Mouse (Mus musculus) stomach, embryonic 14.5 days (tissue): ENCODE measurements around the gene 1700012P22Rik. TPM values are rescaled to one million over a fixed set of nuclear protein-coding genes. Genes with fewer than 3 reads are reported as not detected.

Experiments
- ATAC-seq: fragments of 200-750 bp; cut with Nextera tagmentation; 2 replicates; pipeline ENCODE4 v1.8.0; 2017; ENCODE audit warnings: low read depth, moderate TSS enrichment; ENCODE audit not compliant: insufficient number of reproducible peaks, insufficient read depth, low FRiP score
- H3K27ac ChIP-seq: fragments of 300-500 bp; sonication (generic); 2 replicates; pipeline ENCODE4 v1.5.1; 2014; ENCODE audit warnings: mild to moderate bottlenecking, low read length, moderate library complexity, mixed read lengths
- H3K27me3 ChIP-seq: fragments of 300-500 bp; sonication (generic); 2 replicates; pipeline ENCODE4 v1.6.1; 2014; ENCODE audit warnings: low read length, control low read depth, mixed read lengths; ENCODE audit not compliant: control insufficient read depth, insufficient read depth
- H3K36me3 ChIP-seq: fragments of 300-500 bp; sonication (generic); 2 replicates; pipeline ENCODE4 v1.6.1; 2014; ENCODE audit warnings: mild to moderate bottlenecking, control low read depth, low read length, moderate library complexity, mixed read lengths; ENCODE audit not compliant: control insufficient read depth, insufficient read depth
- H3K4me1 ChIP-seq: fragments of 300-500 bp; sonication (generic); 2 replicates; pipeline ENCODE4 v1.6.1; 2014; ENCODE audit warnings: low read length, control low read depth, mixed read lengths; ENCODE audit not compliant: control insufficient read depth, insufficient read depth
- H3K4me2 ChIP-seq: fragments of 300-500 bp; sonication (generic); replicated peaks from 2 replicates; pipeline ENCODE4 v1.6.1; 2014; ENCODE audit warnings: low read depth, low read length, control low read depth
- H3K4me3 ChIP-seq: fragments of 300-500 bp; sonication (generic); 2 replicates; pipeline ENCODE4 v1.5.1; 2014; ENCODE audit warnings: low read depth, low read length, control low read depth
- H3K9ac ChIP-seq: fragments of 300-500 bp; sonication (generic); replicated peaks from 2 replicates; pipeline ENCODE4 v1.6.1; 2014; ENCODE audit warnings: low read depth, mild to moderate bottlenecking, control low read depth, low read length, moderate library complexity, mixed read lengths
- H3K9me3 ChIP-seq: fragments of 300-500 bp; sonication (generic); 2 replicates; pipeline ENCODE4 v1.6.1; 2016; ENCODE audit warnings: low read depth, low read length, control low read depth; ENCODE audit not compliant: control insufficient read depth
- WGBS: fragments of 180-500 bp; shearing (Covaris S2); extraction: QIAGEN DNeasy Blood & Tissue Kit; methylation state at CpG from one replicate; pipeline ENCODE4 v1.1.7; 2014; 5-methylcytosine and 5-hydroxymethylcytosine counted together
- polyA plus RNA-seq: library from polyadenylated mRNA; unstranded; fragments of >200 nt; fragmentation: Nextera tagmentation; extraction: Ambion mirVana; gene quantifications from 2 replicates; pipeline ENCODE4 v1.2.1, GENCODE M21; 2014

1700012P22Rik gene
- polyA plus RNA-seq, 1 experiment from 2014 or later, result not detected

- no peak within 1 kb of the TSS for H3K9ac ChIP-seq
- no peaks in the 10 kb centered on the region for H3K36me3 ChIP-seq
- no peak for ATAC-seq
- H3K4me2 ChIP-seq, result no peak within 1 kb of the TSS
- no peaks in the 10 kb centered on the region for H3K9me3 ChIP-seq
- no peak within 1 kb of the TSS for H3K4me3 ChIP-seq
- no peaks in the 10 kb centered on the region for H3K4me1 ChIP-seq
- H3K27ac ChIP-seq, result no peak within 1 kb of the TSS
- H3K27me3 ChIP-seq, result no peaks in the 10 kb centered on the region
- 41% methylated on average over 2 of the region's 2 CpGs for WGBS
Measured at GRCm38 (mm10) chr4:144377911-144378310, 60.7 kb downstream of the 1700012P22Rik start, which contains the start of gene Pramef20. TSS of gene Pramef20 (minus strand) at chr4:144377933.

Other genes starting within 250 kb of the 1700012P22Rik start
- not detected in 2 replicates for gene Oog2, start 248.1 kb downstream of the 1700012P22Rik start, polyA plus RNA-seq
- gene C87977, start 225.5 kb downstream of the 1700012P22Rik start, polyA plus RNA-seq, result not detected in 2 replicates
- not detected in 2 replicates for gene Pramel5, start 158.3 kb downstream of the 1700012P22Rik start, polyA plus RNA-seq
- not detected in 2 replicates for gene Gm13128, start 108.5 kb downstream of the 1700012P22Rik start, polyA plus RNA-seq
- gene Gm13119, start 80.8 kb downstream of the 1700012P22Rik start, polyA plus RNA-seq, result not detected in 2 replicates
- gene Pramef20, start 60.8 kb downstream of the 1700012P22Rik start, polyA plus RNA-seq, result not detected in 2 replicates
- gene Pramef12, start 30.3 kb downstream of the 1700012P22Rik start, polyA plus RNA-seq, result 0.13 and 0.31 TPM in 2 replicates
- gene Gm9944, start 14.5 kb upstream of the 1700012P22Rik start, polyA plus RNA-seq, result not detected in 2 replicates
- not detected in 2 replicates for gene Aadacl3, start 25.0 kb upstream of the 1700012P22Rik start, polyA plus RNA-seq
- gene 9430007A20Rik, start 81.0 kb upstream of the 1700012P22Rik start, polyA plus RNA-seq, result not detected in 2 replicates
- gene Gm13124, start 126.4 kb upstream of the 1700012P22Rik start, polyA plus RNA-seq, result not detected in 2 replicates
- gene Aadacl4, start 174.9 kb upstream of the 1700012P22Rik start, polyA plus RNA-seq, result not detected in 2 replicates
- not detected in 2 replicates for gene Gm436, start 247.6 kb upstream of the 1700012P22Rik start, polyA plus RNA-seq